Mouse (Mus musculus) kidney, adult 2 months (tissue): ENCODE measurements around the gene Prkar2b. TPM values are rescaled to one million over a fixed set of nuclear protein-coding genes. Genes with fewer than 3 reads are reported as not detected.

Source experiments
- DNase-seq: peaks from one replicate; pipeline ENCODE4 v3.0.0; 2021
- H3K27ac ChIP-seq: fragments of 200-500 bp; 2 replicates; pipeline ENCODE4 v1.5.1; 2012; ENCODE audit warnings: low read depth, low read length, control low read depth, inconsistent platforms; ENCODE audit not compliant: insufficient read depth
- H3K27me3 ChIP-seq: fragments of 200-500 bp; replicated peaks from 2 replicates; pipeline ENCODE4 v1.6.1; 2012; ENCODE audit warnings: mild to moderate bottlenecking, moderate library complexity, low read length, inconsistent platforms; ENCODE audit not compliant: control insufficient read depth, insufficient read depth
- H3K36me3 ChIP-seq: fragments of 200-500 bp; 2 replicates; pipeline ENCODE4 v1.6.1; 2012; ENCODE audit warnings: mild to moderate bottlenecking, moderate library complexity, low read length, inconsistent platforms; ENCODE audit not compliant: control insufficient read depth, insufficient read depth
- H3K4me1 ChIP-seq: fragments of 200-500 bp; 2 replicates; pipeline ENCODE4 v1.6.1; 2011; ENCODE audit warnings: low read length; ENCODE audit not compliant: control insufficient read depth, insufficient read depth
- H3K4me3 ChIP-seq: fragments of 200-500 bp; 2 replicates; pipeline ENCODE4 v1.5.1; 2011; ENCODE audit warnings: mild to moderate bottlenecking, low read depth, low read length, control low read depth; ENCODE audit not compliant: insufficient read depth
- CTCF ChIP-seq: fragments of 200-500 bp; conservative IDR thresholded peaks from 2 replicates; pipeline ENCODE4 v1.5.1; 2011; ENCODE audit warnings: low read depth, mild to moderate bottlenecking, control low read depth, low read length, moderate library complexity, mixed read lengths; ENCODE audit not compliant: insufficient read depth, insufficient read length
- POLR2A ChIP-seq: fragments of 200-500 bp; IDR thresholded peaks from one replicate; pipeline ENCODE4 v1.6.1; 2011; ENCODE audit warnings: low read depth, low read length, control low read depth
- WGBS: fragments of 180-500 bp; shearing (Covaris S2); methylation state at CpG from one replicate; pipeline ENCODE4 v1.1.7; 2018; 5-methylcytosine and 5-hydroxymethylcytosine counted together
- polyA plus RNA-seq: library from polyadenylated mRNA; depleted of rRNA; stranded (reverse); fragments of >200 nt; gene quantifications from 2 replicates; pipeline ENCODE4 v1.2.3, GENCODE M21; 2012

Gene Prkar2b
- polyA plus RNA-seq, 1 experiment = 12.8 TPM

- WGBS = 66% methylated on average over 6 of the region's 6 CpGs
- no peak for DNase-seq
Observed at GRCm38 (mm10) chr12:32059707-32060106, 1.4 kb downstream of the Prkar2b start.

GRCm38 (mm10) chr12:32059135-32059534 lies 2.0 kb downstream of the Prkar2b start:
- H3K4me1 ChIP-seq = no peaks in the 10 kb centered on the region
- no peaks in the 10 kb centered on the region for H3K27me3 ChIP-seq
- no peak overlapping the region for H3K27ac ChIP-seq
- DNase-seq = no peak
- H3K36me3 ChIP-seq = no peaks in the 10 kb centered on the region
- TF ChIP-seq CTCF = no peak
- no peak for TF ChIP-seq POLR2A
- H3K4me3 ChIP-seq = no peak overlapping the region
- 98% methylated on average over 2 of the region's 2 CpGs for WGBS

More at GRCm38 (mm10) chr12:32059707-32060106, 1.4 kb downstream of the Prkar2b start:
- H3K4me3 ChIP-seq = no peak overlapping the region
- no peaks in the 10 kb centered on the region for H3K27me3 ChIP-seq
- no peak overlapping the region for H3K27ac ChIP-seq
- no peaks in the 10 kb centered on the region for H3K36me3 ChIP-seq
- no peaks in the 10 kb centered on the region for H3K4me1 ChIP-seq
- no peak for TF ChIP-seq CTCF
- no peak for TF ChIP-seq POLR2A

GRCm38 (mm10) chr12:32057461-32058199 lies 3.5 kb downstream of the Prkar2b start:
- no peak overlapping the region for H3K4me3 ChIP-seq
- 89% methylated on average over 12 of the region's 12 CpGs for WGBS
- TF ChIP-seq CTCF (no peak), POLR2A (no peak)
- no peak for DNase-seq
- no peaks in the 10 kb centered on the region; the same call in 1 of the 2 replicates for H3K27me3 ChIP-seq
- H3K27ac ChIP-seq = no peak overlapping the region
- H3K36me3 ChIP-seq = no peaks in the 10 kb centered on the region
- no peaks in the 10 kb centered on the region for H3K4me1 ChIP-seq

GRCm38 (mm10) chr12:32055797-32056196 lies 5.3 kb downstream of the Prkar2b start:
- WGBS = 97% methylated on average over 3 of the region's 3 CpGs

GRCm38 (mm10) chr12:32054476-32055166 lies 6.5 kb downstream of the Prkar2b start:
- no peak overlapping the region for H3K27ac ChIP-seq
- H3K27me3 ChIP-seq = no peaks in the 10 kb centered on the region; the same call in 1 of the 2 replicates
- no peak overlapping the region for H3K4me3 ChIP-seq
- TF ChIP-seq CTCF = no peak
- TF ChIP-seq POLR2A = no peak
- H3K36me3 ChIP-seq = no peaks in the 10 kb centered on the region
- no peak for DNase-seq
- WGBS = 73% methylated on average over 9 of the region's 9 CpGs
- H3K4me1 ChIP-seq = no peaks in the 10 kb centered on the region

More at GRCm38 (mm10) chr12:32055797-32056196, 5.3 kb downstream of the Prkar2b start:
- Histone ChIP-seq H3K27ac (no peak overlapping the region), H3K4me1 (no peaks in the 10 kb centered on the region), H3K36me3 (no peaks in the 10 kb centered on the region), H3K27me3 (no peaks in the 10 kb centered on the region; the same call in 1 of the 2 replicates), H3K4me3 (no peak overlapping the region)
- TF ChIP-seq CTCF (no peak), POLR2A (no peak)
- no peak for DNase-seq

GRCm38 (mm10) chr12:32053637-32054366 lies 7.3 kb downstream of the Prkar2b start:
- no peak for TF ChIP-seq POLR2A
- no peak for TF ChIP-seq CTCF
- H3K4me3 ChIP-seq = no peak overlapping the region
- H3K4me1 ChIP-seq = no peaks in the 10 kb centered on the region
- DNase-seq = no peak
- H3K27ac ChIP-seq = no peak overlapping the region
- H3K36me3 ChIP-seq = no peaks in the 10 kb centered on the region
- 80% methylated on average over 11 of the region's 11 CpGs for WGBS
- H3K27me3 ChIP-seq = no peaks in the 10 kb centered on the region; the same call in 1 of the 2 replicates
